Mouse (Mus musculus) heart, adult 2 months (tissue): ENCODE results near the gene Gpr183.

Source experiments
- CTCF ChIP-seq: fragments of 200-600 bp; IDR thresholded peaks from 2 replicates; pipeline ENCODE4 v1.8.1; 2022; ENCODE audit warnings: antibody characterized with exemption, mild to moderate bottlenecking, moderate library complexity
- EP300 ChIP-seq: fragments of 200-500 bp; IDR thresholded peaks from 2 replicates; pipeline ENCODE4 v1.6.1; 2011; ENCODE audit warnings: low read depth, low read length, control low read depth; ENCODE audit not compliant: insufficient read depth

DNA sequence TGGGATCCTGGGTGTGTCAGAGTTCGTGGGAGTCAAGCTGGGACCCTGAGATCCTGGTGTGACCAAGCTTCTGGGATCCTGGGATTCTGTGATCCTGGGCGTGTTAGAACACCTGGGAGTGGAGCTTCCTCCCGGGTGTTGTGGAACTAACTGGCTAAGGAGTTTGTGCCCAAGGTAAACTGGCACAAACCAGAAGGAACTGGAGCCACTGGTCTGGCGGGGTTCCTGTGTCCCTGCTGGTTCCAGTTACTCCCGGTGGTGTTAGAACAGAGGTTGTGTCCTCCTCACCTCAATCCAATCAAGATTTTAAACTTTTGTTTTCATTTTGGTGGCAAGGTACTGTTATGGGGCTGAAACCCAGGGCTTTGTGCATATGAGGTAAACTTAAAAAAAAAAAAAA, 18.9 kb downstream of the Gpr183 start:
- TF ChIP-seq EP300 (no peak), CTCF (no peak)
